Mouse (Mus musculus) myocyte (in vitro differentiated cells): Measurements from ENCODE around the gene Nr1h2. TPM values are rescaled to one million over a fixed set of nuclear protein-coding genes. Genes with fewer than 3 reads are reported as not detected.

Experiments
- H3K27me3 ChIP-seq: one replicate; pipeline ENCODE4 v1.6.1; 2011; ENCODE audit not compliant: control insufficient read depth, insufficient read depth, insufficient read length
- H3K36me3 ChIP-seq: one replicate; pipeline ENCODE4 v1.6.1; 2011; ENCODE audit not compliant: control insufficient read depth, insufficient read depth
- H3K4me2 ChIP-seq: one replicate; pipeline ENCODE4 v1.6.1; 2011; ENCODE audit warnings: low read depth, control low read depth
- H3K4me3 ChIP-seq: one replicate; pipeline ENCODE4 v1.5.1; 2011; ENCODE audit warnings: mild to moderate bottlenecking, control low read depth, moderate library complexity
- H3K79me2 ChIP-seq: one replicate; pipeline ENCODE4 v1.6.1; 2011; ENCODE audit not compliant: control insufficient read depth, insufficient read depth
- H3ac ChIP-seq: one replicate; pipeline ENCODE4 v1.6.1; 2011; ENCODE audit not compliant: control insufficient read depth, insufficient read length
- CEBPB ChIP-seq: IDR thresholded peaks from 2 replicates; pipeline ENCODE4 v1.6.1; 2011; ENCODE audit warnings: mild to moderate bottlenecking, moderate library complexity; ENCODE audit not compliant: poor library complexity, insufficient read depth, severe bottlenecking
- E2F4 ChIP-seq: IDR thresholded peaks from one replicate; pipeline ENCODE4 v1.6.1; 2011; ENCODE audit warnings: mild to moderate bottlenecking, control low read depth, moderate library complexity; ENCODE audit not compliant: insufficient read depth
- MAX ChIP-seq: IDR thresholded peaks from one replicate; pipeline ENCODE4 v1.6.1; 2011; ENCODE audit warnings: low read depth, mild to moderate bottlenecking, control low read depth
- MYOD1 ChIP-seq, 3 experiments: IDR thresholded peaks; one replicate each; pipeline ENCODE4 v1.6.1; 2011; ENCODE audit warnings: control low read depth in 2 of 3, low read depth in 2 of 3, mild to moderate bottlenecking in 2 of 3, moderate library complexity in 1 of 3; ENCODE audit not compliant: insufficient read length in 2 of 3, control insufficient read depth in 1 of 3
- MYOG ChIP-seq, 3 experiments: IDR thresholded peaks; one replicate each; pipeline ENCODE4 v1.6.1; 2011; ENCODE audit warnings: control low read depth in 2 of 3, low read depth in 2 of 3, mild to moderate bottlenecking in 2 of 3; ENCODE audit not compliant: insufficient read length in 2 of 3, control insufficient read depth in 1 of 3, insufficient read depth in 1 of 3
- POLR2A ChIP-seq: IDR thresholded peaks from one replicate; pipeline ENCODE4 v1.6.1; 2011; ENCODE audit warnings: low read depth, mild to moderate bottlenecking, control low read depth, moderate library complexity; ENCODE audit not compliant: insufficient read length
- POLR2AphosphoS2 ChIP-seq: IDR thresholded peaks from one replicate; pipeline ENCODE4 v1.6.1; 2011; ENCODE audit warnings: low read depth, control low read depth; ENCODE audit not compliant: insufficient read length
- REST ChIP-seq: IDR thresholded peaks from one replicate; pipeline ENCODE4 v1.6.1; 2011; ENCODE audit warnings: mild to moderate bottlenecking, control low read depth, moderate library complexity; ENCODE audit not compliant: insufficient read depth, insufficient read length
- SRF ChIP-seq: IDR thresholded peaks from one replicate; pipeline ENCODE4 v1.6.1; 2011; ENCODE audit warnings: low read depth; ENCODE audit not compliant: control insufficient read depth, insufficient read length
- TCF12 ChIP-seq: IDR thresholded peaks from one replicate; pipeline ENCODE4 v1.6.1; 2011; ENCODE audit warnings: mild to moderate bottlenecking, control low read depth; ENCODE audit not compliant: poor library complexity, insufficient read depth, severe bottlenecking
- TCF3 ChIP-seq: IDR thresholded peaks from one replicate; pipeline ENCODE4 v1.6.1; 2011; ENCODE audit warnings: low read depth, control low read depth; ENCODE audit not compliant: insufficient read length
- USF1 ChIP-seq: IDR thresholded peaks from one replicate; pipeline ENCODE4 v1.6.1; 2011; ENCODE audit warnings: low read depth, mild to moderate bottlenecking, control low read depth, moderate library complexity
- polyA plus RNA-seq: library from polyadenylated mRNA; unstranded; fragments of >200 nt; fragmentation: generic; extraction: Trizol; gene quantifications from one replicate; pipeline ENCODE4 v1.2.1, GENCODE M21; 2012; ENCODE audit warnings: missing spikeins

The Nr1h2 gene
- polyA plus RNA-seq, 1 experiment: 94.7 TPM

DNA sequence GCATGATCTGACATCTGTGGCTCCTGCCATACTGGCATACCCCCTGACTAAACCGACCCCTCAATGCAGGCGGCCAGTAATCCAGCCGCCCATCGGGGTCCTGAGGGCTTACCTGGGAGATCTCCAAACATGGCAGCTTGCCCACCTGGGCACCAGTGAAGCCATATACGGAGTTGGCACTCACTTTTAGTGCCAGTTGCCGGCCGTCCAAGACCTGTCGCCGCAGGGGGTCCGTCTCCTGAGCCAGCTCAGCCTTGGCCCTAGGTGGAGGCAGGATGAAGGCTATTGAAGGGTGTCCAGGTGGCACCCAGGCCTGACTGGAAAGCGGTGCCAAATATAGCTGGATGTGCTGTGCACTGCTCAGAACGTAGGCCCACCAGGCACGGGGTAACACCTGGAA lies 16.3 kb downstream of the Nr1h2 start:
- Histone ChIP-seq H3ac (no peak overlapping the region), H3K4me3 (no peak overlapping the region), H3K36me3 (no peaks in the 10 kb centered on the region), H3K79me2 (no peaks in the 10 kb centered on the region), H3K4me2 (no peak overlapping the region), H3K27me3 (no peaks in the 10 kb centered on the region)
- TF ChIP-seq REST: no peak
- TF ChIP-seq POLR2AphosphoS2: no peak
- no peak for TF ChIP-seq E2F4
- no peak for TF ChIP-seq TCF3
- no peak for TF ChIP-seq TCF12
- no peak for TF ChIP-seq CEBPB
- TF ChIP-seq MYOG (IDR thresholded peaks at IDR 0.05; ENCODE audit: control insufficient read depth in 1 of 3, insufficient read depth in 1 of 3, insufficient read length in 2 of 3, low read depth in 2 of 3): no peak
- TF ChIP-seq POLR2A: no peak
- TF ChIP-seq USF1: no peak
- TF ChIP-seq SRF: no peak
- TF ChIP-seq MAX: no peak
- no peak for TF ChIP-seq MYOD1 (IDR thresholded peaks at IDR 0.05; ENCODE audit: control insufficient read depth in 1 of 3, insufficient read length in 2 of 3, low read depth in 2 of 3)

DNA sequence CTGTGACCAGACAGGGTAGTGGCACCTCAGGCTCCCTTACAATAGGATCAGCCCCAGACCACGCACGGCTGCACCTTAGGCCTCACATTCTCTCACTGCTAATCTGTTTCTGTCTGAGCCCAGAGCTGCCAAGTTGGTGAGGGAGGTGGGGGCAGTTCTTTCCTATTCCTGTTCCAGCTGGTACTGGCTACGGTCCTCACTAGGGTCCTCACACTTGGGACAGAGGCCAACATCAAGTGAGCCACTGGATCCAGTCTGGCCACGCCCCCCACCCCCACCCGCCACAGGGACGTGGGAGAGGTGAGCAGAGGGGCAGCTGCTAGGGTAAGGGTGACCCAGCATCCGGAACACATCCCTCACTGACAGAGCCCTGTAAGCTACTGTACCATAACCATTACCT lies 16.7 kb downstream of the Nr1h2 start:
- Histone ChIP-seq H3K4me3 (no peak overlapping the region), H3K36me3 (no peaks in the 10 kb centered on the region), H3K4me2 (no peak overlapping the region), H3K79me2 (no peaks in the 10 kb centered on the region), H3ac (no peak overlapping the region), H3K27me3 (no peaks in the 10 kb centered on the region)
- no peak for TF ChIP-seq E2F4
- TF ChIP-seq CEBPB: no peak
- no peak for TF ChIP-seq POLR2A
- no peak for TF ChIP-seq TCF3
- TF ChIP-seq REST: no peak
- no peak for TF ChIP-seq TCF12
- TF ChIP-seq SRF: no peak
- TF ChIP-seq MYOG (IDR thresholded peaks at IDR 0.05; ENCODE audit: control insufficient read depth in 1 of 3, insufficient read depth in 1 of 3, insufficient read length in 2 of 3, low read depth in 2 of 3): no peak
- TF ChIP-seq POLR2AphosphoS2: no peak
- TF ChIP-seq MYOD1 (IDR thresholded peaks at IDR 0.05; ENCODE audit: control insufficient read depth in 1 of 3, insufficient read length in 2 of 3, low read depth in 2 of 3): no peak
- no peak for TF ChIP-seq USF1
- TF ChIP-seq MAX: no peak

DNA sequence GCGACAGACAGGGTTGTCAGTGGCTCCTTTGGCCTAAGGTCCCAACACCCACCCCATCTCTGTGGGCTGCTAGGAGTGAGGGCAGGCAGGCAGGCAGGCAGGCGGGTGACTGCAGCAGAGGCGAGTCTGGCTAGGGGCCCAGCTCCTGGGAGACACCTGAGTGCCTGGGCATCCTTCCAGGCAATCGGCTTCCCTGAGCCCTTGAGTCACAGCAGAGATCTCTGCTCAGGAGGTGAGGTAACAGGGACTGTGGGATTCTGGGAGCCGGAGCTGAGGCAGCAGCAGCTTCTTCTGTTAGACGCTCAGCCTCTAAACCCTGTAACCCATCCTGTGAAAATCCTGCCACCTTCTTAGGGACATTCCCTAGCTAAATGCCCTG lies 17.2 kb downstream of the Nr1h2 start:
- Histone ChIP-seq H3K4me3 (no peak overlapping the region), H3ac (no peak overlapping the region), H3K27me3 (no peaks in the 10 kb centered on the region), H3K79me2 (no peaks in the 10 kb centered on the region), H3K4me2 (no peak overlapping the region), H3K36me3 (no peaks in the 10 kb centered on the region)
- TF ChIP-seq REST (no peak), USF1 (no peak), POLR2A (no peak), MAX (no peak), CEBPB (no peak), E2F4 (no peak), POLR2AphosphoS2 (no peak), TCF3 (no peak)

DNA sequence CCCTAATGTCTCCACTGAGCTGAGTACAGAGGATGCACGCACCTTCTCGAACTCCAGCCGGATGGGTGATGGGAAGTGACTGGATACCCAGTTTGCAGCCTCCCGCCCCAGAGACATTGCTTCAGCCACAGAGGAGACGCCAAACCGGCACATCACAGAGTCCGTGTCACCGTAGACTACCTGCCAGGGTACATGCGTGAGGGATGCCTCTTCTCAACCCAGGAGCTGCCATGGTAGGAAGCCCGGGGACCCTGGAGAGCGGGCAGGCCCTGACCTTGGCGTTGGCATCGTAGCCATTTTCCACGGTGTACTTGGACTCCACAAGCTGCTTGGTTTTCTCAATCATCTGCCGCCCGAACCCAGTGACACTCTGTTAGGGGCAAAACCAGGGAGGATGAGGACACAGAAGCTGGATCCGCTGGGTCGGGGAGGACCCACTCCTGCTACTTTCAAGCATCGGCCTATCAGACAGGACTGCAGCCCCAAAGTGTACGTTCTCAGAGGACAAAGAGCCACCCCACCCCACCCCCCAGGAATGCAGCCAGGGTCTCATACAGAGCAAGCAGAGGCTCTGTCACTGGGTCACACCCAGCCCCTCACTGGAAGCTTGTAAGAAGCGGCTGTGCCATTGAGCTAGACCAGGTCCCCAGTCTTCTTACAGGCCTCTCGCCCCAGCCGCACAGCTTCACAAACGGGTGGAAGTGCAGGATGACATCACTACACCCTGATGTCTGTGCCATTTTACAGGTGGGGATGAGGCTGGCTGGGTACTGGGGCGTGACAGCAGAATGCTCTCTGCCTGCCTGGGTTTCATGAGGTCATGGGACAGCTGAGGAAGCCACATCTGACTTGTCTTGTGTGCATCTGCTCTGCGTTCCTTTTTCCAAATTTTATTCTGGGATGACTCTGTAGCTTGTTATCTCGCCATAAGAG lies 17.8 kb downstream of the Nr1h2 start:
- no peak overlapping the region for H3ac ChIP-seq
- H3K36me3 ChIP-seq: no peaks in the 10 kb centered on the region
- TF ChIP-seq MAX: no peak
- no peak for TF ChIP-seq MYOD1 (IDR thresholded peaks at IDR 0.05; ENCODE audit: control insufficient read depth in 1 of 3, insufficient read length in 2 of 3, low read depth in 2 of 3)
- TF ChIP-seq SRF: no peak
- TF ChIP-seq CEBPB: no peak
- no peak for TF ChIP-seq POLR2AphosphoS2
- H3K79me2 ChIP-seq: no peaks in the 10 kb centered on the region
- H3K27me3 ChIP-seq: no peaks in the 10 kb centered on the region
- H3K4me3 ChIP-seq: no peak overlapping the region
- H3K4me2 ChIP-seq: no peak overlapping the region

DNA sequence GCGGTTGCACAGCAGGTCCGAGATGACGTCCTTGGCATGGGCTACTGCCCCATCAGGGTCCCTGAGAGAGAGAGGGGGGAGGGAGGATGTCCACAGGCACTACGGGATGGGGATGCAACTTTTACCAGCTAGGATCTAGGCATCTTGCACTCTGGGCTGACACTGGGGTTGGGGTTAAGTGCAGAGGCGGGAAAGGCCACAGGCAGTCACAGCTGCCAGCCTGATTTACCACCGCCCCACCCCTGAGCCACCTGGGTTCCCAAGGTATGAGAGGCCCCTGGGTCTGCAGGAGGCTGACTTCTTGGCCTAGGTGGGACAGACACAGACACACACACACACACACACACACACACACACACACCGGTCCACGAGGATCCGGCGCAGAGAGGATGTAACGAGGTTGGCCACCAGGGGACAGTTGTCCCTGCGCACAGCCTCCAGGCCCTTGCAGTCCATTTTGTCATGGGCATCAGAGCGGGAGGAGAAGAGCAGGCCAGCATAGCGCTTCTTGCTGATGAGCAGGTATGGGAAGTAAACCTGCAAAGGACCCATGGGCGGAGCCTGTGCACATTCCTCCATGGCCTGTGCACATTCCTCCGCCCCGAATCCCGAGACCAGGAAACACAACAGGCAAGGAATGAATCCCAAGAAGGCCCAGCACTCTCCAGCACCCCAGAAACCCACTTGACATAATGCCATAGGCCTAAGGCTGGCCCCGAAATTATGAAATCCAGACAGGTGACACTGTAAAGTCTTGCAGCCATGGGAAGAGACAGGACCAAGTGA lies 18.9 kb downstream of the Nr1h2 start:
- H3K27me3 ChIP-seq: no peaks in the 10 kb centered on the region
- peak in 1 of 3 experiments; percentile 16 for TF ChIP-seq MYOG (IDR thresholded peaks at IDR 0.05; ENCODE audit: control insufficient read depth in 1 of 3, insufficient read depth in 1 of 3, insufficient read length in 2 of 3, low read depth in 2 of 3)
- no peak for TF ChIP-seq USF1
- no peaks in the 10 kb centered on the region for H3K36me3 ChIP-seq
- H3ac ChIP-seq: no peak overlapping the region
- no peak overlapping the region for H3K4me2 ChIP-seq
- H3K79me2 ChIP-seq: no peaks in the 10 kb centered on the region
- no peak overlapping the region for H3K4me3 ChIP-seq
